Mouse (Mus musculus) MN1 (cell line): ENCODE results near the gene 1700029I15Rik.
A peak's percentile ranks its signal among the peaks of the same experiment; 100 is the strongest.

Source experiments
- DNase-seq: peaks from one replicate; pipeline ENCODE4 v3.0.0-alpha.2; 2016; ENCODE audit warnings: low spot score

Gene 1700029I15Rik

GRCm38 (mm10) chr2:92381901-92382588, at the start of gene 1700029I15Rik:
Gene 1700029I15Rik, plus strand, starts transcription at chr2:92382538.
- no peak for DNase-seq

- DNase-seq: no peak
Observed at GRCm38 (mm10) chr2:92342418-92342817, 39.9 kb upstream of the 1700029I15Rik start.

GRCm38 (mm10) chr2:92347191-92347590, 35.1 kb upstream of the 1700029I15Rik start:
- DNase-seq: no peak

- no peak for DNase-seq
Observed at GRCm38 (mm10) chr2:92349589-92350425, 32.5 kb upstream of the 1700029I15Rik start.

GRCm38 (mm10) chr2:92350686-92351085, 31.7 kb upstream of the 1700029I15Rik start:
- no peak for DNase-seq

GRCm38 (mm10) chr2:92353402-92353801, 28.9 kb upstream of the 1700029I15Rik start:
- DNase-seq: no peak

GRCm38 (mm10) chr2:92354224-92354623, 28.1 kb upstream of the 1700029I15Rik start:
- no peak for DNase-seq

- no peak for DNase-seq
Observed at GRCm38 (mm10) chr2:92359301-92359700, 23.0 kb upstream of the 1700029I15Rik start.

- no peak for DNase-seq
Observed at GRCm38 (mm10) chr2:92360186-92360823, 22.0 kb upstream of the 1700029I15Rik start.

- no peak for DNase-seq
Observed at GRCm38 (mm10) chr2:92360893-92361292, 21.4 kb upstream of the 1700029I15Rik start.

GRCm38 (mm10) chr2:92361795-92362194, 20.5 kb upstream of the 1700029I15Rik start:
- DNase-seq: no peak

- DNase-seq: no peak
Observed at GRCm38 (mm10) chr2:92362571-92363228, 19.6 kb upstream of the 1700029I15Rik start.

GRCm38 (mm10) chr2:92364086-92364485, 18.3 kb upstream of the 1700029I15Rik start:
- DNase-seq: no peak

- no peak for DNase-seq
Observed at GRCm38 (mm10) chr2:92365568-92365967, 16.8 kb upstream of the 1700029I15Rik start.

GRCm38 (mm10) chr2:92367383-92368029, 14.8 kb upstream of the 1700029I15Rik start:
- no peak for DNase-seq

- no peak for DNase-seq
Observed at GRCm38 (mm10) chr2:92370375-92370774, 12.0 kb upstream of the 1700029I15Rik start.

GRCm38 (mm10) chr2:92370821-92371805, 11.2 kb upstream of the 1700029I15Rik start:
- DNase-seq: no peak

GRCm38 (mm10) chr2:92371971-92372690, 10.2 kb upstream of the 1700029I15Rik start:
- peak; percentile 30 for DNase-seq

GRCm38 (mm10) chr2:92372767-92373436, 9.4 kb upstream of the 1700029I15Rik start:
- peak; percentile 88 for DNase-seq
